Mouse (Mus musculus) spleen, adult 2 months (tissue): ENCODE results near the gene Chsy1. TPM values are rescaled to one million over a fixed set of nuclear protein-coding genes. Genes with fewer than 3 reads are reported as not detected.

ENCODE experiments used
- DNase-seq, 2 experiments: peaks; one replicate each; pipeline versions ENCODE4 v3.0.0 to v3.0.0-alpha.2; 2012 to 2021; ENCODE audit warnings: low spot score in 2 of 2, low read depth in 1 of 2
- H3K27ac ChIP-seq: fragments of 200-500 bp; 2 replicates; pipeline ENCODE4 v1.5.1; 2012; ENCODE audit warnings: low read length, inconsistent platforms; ENCODE audit not compliant: insufficient read depth
- H3K27me3 ChIP-seq: fragments of 200-500 bp; 2 replicates; pipeline ENCODE4 v1.6.1; 2012; ENCODE audit warnings: mild to moderate bottlenecking, moderate library complexity, low read length, inconsistent platforms; ENCODE audit not compliant: control insufficient read depth, insufficient read depth
- H3K36me3 ChIP-seq: fragments of 200-500 bp; 2 replicates; pipeline ENCODE4 v1.6.1; 2012; ENCODE audit warnings: mild to moderate bottlenecking, low read length, inconsistent platforms; ENCODE audit not compliant: control insufficient read depth, insufficient read depth
- H3K4me1 ChIP-seq: fragments of 200-500 bp; 2 replicates; pipeline ENCODE4 v1.6.1; 2011; ENCODE audit warnings: inconsistent platforms; ENCODE audit not compliant: control insufficient read depth, insufficient read depth, insufficient read length
- H3K4me3 ChIP-seq: fragments of 200-500 bp; 2 replicates; pipeline ENCODE4 v1.5.1; 2011; ENCODE audit warnings: mild to moderate bottlenecking, inconsistent platforms; ENCODE audit not compliant: insufficient read depth, insufficient read length; ENCODE audit errors: extremely low read depth
- CTCF ChIP-seq: fragments of 200-500 bp; IDR thresholded peaks from 2 replicates; pipeline ENCODE4 v1.5.1; 2011; ENCODE audit warnings: mild to moderate bottlenecking, inconsistent platforms; ENCODE audit not compliant: insufficient read depth, insufficient read length, insufficient replicate concordance; ENCODE audit errors: extremely low read depth
- POLR2A ChIP-seq: fragments of 200-500 bp; IDR thresholded peaks from 2 replicates; pipeline ENCODE4 v1.6.1; 2011; ENCODE audit warnings: low read depth, low read length, inconsistent platforms
- WGBS: fragments of 180-500 bp; shearing (Covaris S2); methylation state at CpG from one replicate; pipeline ENCODE4 v1.1.7; 2018; 5-methylcytosine and 5-hydroxymethylcytosine counted together
- polyA plus RNA-seq: library from polyadenylated mRNA; depleted of rRNA; stranded (reverse); fragments of >200 nt; gene quantifications from 2 replicates; pipeline ENCODE4 v1.2.3, GENCODE M21; 2012

Gene Chsy1
- polyA plus RNA-seq, 1 experiment: 9.0 TPM

DNA sequence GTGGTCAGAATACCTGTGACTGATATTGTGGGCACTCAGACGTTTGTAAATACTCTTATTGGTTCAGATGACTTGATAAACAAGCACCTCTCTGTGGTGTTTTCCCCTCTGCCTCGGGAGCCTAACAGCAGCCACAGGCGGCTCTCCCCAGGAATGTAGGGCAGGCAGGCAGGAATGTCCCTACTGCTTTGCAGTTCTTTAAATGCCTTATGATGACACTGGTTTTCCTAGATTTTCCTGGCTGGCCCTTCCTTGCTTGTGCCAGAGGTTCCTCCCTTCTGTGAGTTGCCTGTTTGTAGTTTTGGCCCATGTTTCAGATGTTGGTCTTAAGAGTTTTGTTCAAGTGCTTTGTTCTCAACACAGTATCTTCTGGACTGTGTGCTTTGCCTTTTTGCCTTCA, 19.5 kb downstream of the Chsy1 start:
- WGBS: 57% methylated on average over 3 of the region's 3 CpGs
- H3K36me3 ChIP-seq: peaks cover 16% of the 10 kb centered on the region

GRCm38 (mm10) chr7:66130296-66130695, 21.0 kb downstream of the Chsy1 start:
- no peaks in the 10 kb centered on the region for H3K27me3 ChIP-seq
- H3K36me3 ChIP-seq: peaks cover 16% of the 10 kb centered on the region
- no peak for TF ChIP-seq POLR2A
- no peak for TF ChIP-seq CTCF
- no peak for DNase-seq
- H3K27ac ChIP-seq: no peak overlapping the region
- peaks cover 3% of the 10 kb centered on the region; the same call in 1 of the 2 replicates for H3K4me1 ChIP-seq
- H3K4me3 ChIP-seq: no peak overlapping the region
- WGBS: 91% methylated on average over 2 of the region's 2 CpGs

More for the DNA sequence above, 19.5 kb downstream of the Chsy1 start:
- Histone ChIP-seq H3K27ac (no peak overlapping the region), H3K27me3 (no peaks in the 10 kb centered on the region), H3K4me1 (peaks cover 8% of the 10 kb centered on the region; the same call in 1 of the 2 replicates), H3K4me3 (no peak overlapping the region)
- no peak for DNase-seq
- TF ChIP-seq CTCF (no peak), POLR2A (no peak)

- peaks cover 11% of the 10 kb centered on the region for H3K36me3 ChIP-seq
- peaks cover 6% of the 10 kb centered on the region; the same call in 1 of the 2 replicates for H3K4me1 ChIP-seq
- no peak overlapping the region for H3K4me3 ChIP-seq
- DNase-seq: no peak
- 92% methylated on average over 4 of the region's 4 CpGs for WGBS
- TF ChIP-seq CTCF (no peak), POLR2A (no peak)
- H3K27ac ChIP-seq: no peak overlapping the region
- no peaks in the 10 kb centered on the region for H3K27me3 ChIP-seq
Measured at GRCm38 (mm10) chr7:66131776-66132421, 22.6 kb downstream of the Chsy1 start.

DNA sequence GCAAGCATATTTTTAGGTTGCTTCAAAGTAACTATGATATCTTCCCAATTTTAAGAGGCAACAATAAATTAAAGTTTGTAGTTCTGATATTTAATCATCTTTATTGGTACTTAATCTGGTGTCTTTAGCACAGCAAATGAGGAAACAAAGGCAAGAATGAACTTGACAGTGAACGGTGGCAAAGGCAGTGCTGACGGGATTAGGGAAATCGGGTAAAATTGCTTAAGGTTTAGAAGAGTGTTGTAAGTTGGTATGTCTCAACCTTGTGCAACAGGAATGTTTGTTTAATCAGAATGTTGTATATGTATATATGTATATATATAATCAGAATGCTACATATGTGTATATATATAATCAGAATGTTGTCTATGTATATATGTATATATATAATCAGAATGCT, 24.8 kb downstream of the Chsy1 start:
- 88% methylated on average over 3 of the region's 3 CpGs for WGBS
- H3K4me3 ChIP-seq: no peak overlapping the region
- H3K27me3 ChIP-seq: no peaks in the 10 kb centered on the region
- no peak overlapping the region for H3K27ac ChIP-seq
- H3K4me1 ChIP-seq: peaks cover 6% of the 10 kb centered on the region; the same call in 1 of the 2 replicates
- TF ChIP-seq POLR2A (no peak), CTCF (no peak)
- no peak for DNase-seq
- H3K36me3 ChIP-seq: peaks cover 8% of the 10 kb centered on the region

- H3K27ac ChIP-seq: peak overlapping the region; percentile 51; the same call in 1 of the 2 replicates
- no peaks in the 10 kb centered on the region for H3K27me3 ChIP-seq
- no peak for DNase-seq
- 43% methylated on average over 3 of the region's 3 CpGs for WGBS
- TF ChIP-seq CTCF: no peak
- TF ChIP-seq POLR2A: no peak
- no peak overlapping the region for H3K4me3 ChIP-seq
- H3K36me3 ChIP-seq: peaks cover 7% of the 10 kb centered on the region
- peaks cover 11% of the 10 kb centered on the region; the same call in 1 of the 2 replicates for H3K4me1 ChIP-seq
Measured at GRCm38 (mm10) chr7:66135644-66136043, 26.3 kb downstream of the Chsy1 start.

GRCm38 (mm10) chr7:66136187-66136586, 26.9 kb downstream of the Chsy1 start:
- TF ChIP-seq CTCF (no peak), POLR2A (no peak)
- Histone ChIP-seq H3K4me3 (no peak overlapping the region), H3K27ac (peak overlapping the region; percentile 51; the same call in 1 of the 2 replicates), H3K36me3 (peaks cover 3% of the 10 kb centered on the region), H3K4me1 (peaks cover 11% of the 10 kb centered on the region; the same call in 1 of the 2 replicates), H3K27me3 (no peaks in the 10 kb centered on the region)
- DNase-seq: no peak

- H3K27ac ChIP-seq: no peak overlapping the region
- no peak overlapping the region for H3K4me3 ChIP-seq
- H3K4me1 ChIP-seq: peaks cover 11% of the 10 kb centered on the region; the same call in 1 of the 2 replicates
- H3K27me3 ChIP-seq: no peaks in the 10 kb centered on the region
- WGBS: 83% methylated on average over 4 of the region's 4 CpGs
- no peaks in the 10 kb centered on the region for H3K36me3 ChIP-seq
- TF ChIP-seq CTCF (no peak), POLR2A (no peak)
- DNase-seq: no peak
Measured at GRCm38 (mm10) chr7:66137309-66137708, 28.0 kb downstream of the Chsy1 start.
